In genomic region chr13:105139881-105140280, GRCm38 (mm10) we compare ENCODE assay signal across 31 mouse cellular contexts. TPM values are rescaled to one million over a fixed set of nuclear protein-coding genes. Genes with fewer than 3 reads are reported as not detected.
DNase-seq lines count a peak whose midpoint lies in the region; ATAC-seq and TF ChIP-seq lines count a peak whose summit lies in the region.
"Had no signal": no experiment of that assay in that cellular context is flagged by ENCODE, and none has a peak within 500 bp of the region (broad histone marks: within the 10 kb centered on the region; RNA-seq: fewer than 3 reads in every experiment).

No protein-coding gene starts in this region.

- intact Hi-C loops in left cerebral cortex, postnatal 25 days (cut with DNase I) = no loop called here

- no peak overlapping the region for H3K9ac ChIP-seq in CH12.LX (ENCODE audit: insufficient read depth, low read depth)
- H3K9ac ChIP-seq in liver, embryonic 14.5 days (replicated peaks) = no peak overlapping the region
- H3K9ac ChIP-seq in kidney, embryonic 15.5 days = no peak overlapping the region
- H3K9ac ChIP-seq: embryonic facial prominence, embryonic 15.5 days; hindbrain, embryonic 15.5 days had no signal

- DNase-seq in CH12.LX (ENCODE audit: extremely low read depth) = peak; percentile 13
- DNase-seq in liver, embryonic 14.5 days (ENCODE audit: low read depth in 3 of 3, low spot score in 3 of 3) = peak; percentile 14 to 18 (median 16)
- DNase-seq in right cerebral cortex, adult 18-20 months = no peak
- DNase-seq in left cerebral cortex, postnatal 25 days (ENCODE audit: low spot score in 2 of 2) = no peak
- no peak for DNase-seq in left cerebral cortex, adult 8-10 months (ENCODE audit: low spot score in 2 of 2)
- DNase-seq: adrenal gland, postnatal 14 days; cerebellum, adult 11 months; cerebellum, postnatal 10 days; embryo, embryonic 11 days; gastrocnemius, postnatal 10 days; heart, adult 18-20 months; heart, postnatal 36 days; kidney, adult 2 months; kidney, postnatal 14 days; layer of hippocampus, postnatal 36 days; left cerebral cortex, postnatal 4 days; lung, postnatal 10 days; thymus, adult 18-20 months; thymus, postnatal 4 days had no signal

- no peak for TF ChIP-seq EP300 in CH12.LX (IDR thresholded peaks at IDR 0.05; ENCODE audit: low read length)
- TF ChIP-seq EP300 in liver, embryonic 14.5 days (IDR thresholded peaks at IDR 0.05; ENCODE audit: low read depth) = peak; percentile 84

- H3K4me3 ChIP-seq in CH12.LX (replicated peaks in 1 of 3; ENCODE audit: low read depth in 2 of 3, low read length in 2 of 3, poor library complexity in 1 of 3) = no peak overlapping the region
- H3K4me3 ChIP-seq in liver, embryonic 14.5 days (ENCODE audit: insufficient read depth in 1 of 2, low read depth in 2 of 2, low read length in 2 of 2) = no peak overlapping the region
- H3K4me3 ChIP-seq in kidney, embryonic 15.5 days (replicated peaks) = no peak overlapping the region
- H3K4me3 ChIP-seq: embryonic facial prominence, embryonic 15.5 days; hindbrain, embryonic 15.5 days; layer of hippocampus, adult 2 months had no signal

- in situ Hi-C loops in CH12.LX (cut with MboI; ENCODE audit: low pct_ligation_motif_present, low pct_unique_long_range_greater_than_20kb, low sequenced_read_pairs) = no loop called here

- no peak for TF ChIP-seq RAD21 in CH12.LX (IDR thresholded peaks at IDR 0.05; ENCODE audit: low read depth, low read length)

- H3K27ac ChIP-seq in CH12.LX (ENCODE audit: insufficient read depth, low read depth) = no peak overlapping the region
- H3K27ac ChIP-seq in liver, embryonic 14.5 days = no peak overlapping the region
- H3K27ac ChIP-seq in kidney, embryonic 15.5 days = no peak overlapping the region
- H3K27ac ChIP-seq: embryonic facial prominence, embryonic 15.5 days; hindbrain, embryonic 15.5 days; layer of hippocampus, adult 2 months had no signal

- WGBS in liver, embryonic 14.5 days (ENCODE audit: insufficient replicate concordance) = 1% methylated on average over 4 of the region's 4 CpGs
- WGBS in kidney, embryonic 15.5 days = 79% methylated on average over 4 of the region's 4 CpGs

- ATAC-seq in granulocyte monocyte progenitor cell, adult 5-6 weeks (replicated peaks; ENCODE audit: poor library complexity, severe bottlenecking) = peak; percentile 99
- ATAC-seq in liver, embryonic 14.5 days (ENCODE audit: insufficient read depth) = peak; percentile 84
- ATAC-seq in megakaryocyte-erythroid progenitor cell, adult 5-6 weeks (replicated peaks; ENCODE audit: low FRiP score, low TSS enrichment, poor library complexity, severe bottlenecking) = peak; percentile 94
- no peak for ATAC-seq in kidney, embryonic 15.5 days (replicated peaks; ENCODE audit: low FRiP score)
- ATAC-seq: activated CD4-positive, CD25-positive, alpha-beta regulatory T cell, adult 4 months had no signal

- no peaks in the 10 kb centered on the region for H3K27me3 ChIP-seq in CH12.LX (replicated peaks)
- no peaks in the 10 kb centered on the region for H3K27me3 ChIP-seq in liver, embryonic 14.5 days (ENCODE audit: control insufficient read depth, insufficient read depth, low read length)
- no peaks in the 10 kb centered on the region for H3K27me3 ChIP-seq in kidney, embryonic 15.5 days
- H3K27me3 ChIP-seq: embryonic facial prominence, embryonic 15.5 days; hindbrain, embryonic 15.5 days had no signal

- 0 out of 2 replicates have a peak overlapping the region, but pooled peaks have one; percentile 21 for H3K4me2 ChIP-seq in CH12.LX (ENCODE audit: insufficient read depth, low read depth, poor library complexity, severe bottlenecking)
- H3K4me2 ChIP-seq in liver, embryonic 14.5 days (ENCODE audit: low read depth) = no peak overlapping the region
- no peak overlapping the region for H3K4me2 ChIP-seq in kidney, embryonic 15.5 days
- H3K4me2 ChIP-seq: embryonic facial prominence, embryonic 15.5 days; hindbrain, embryonic 15.5 days had no signal

- no peak for TF ChIP-seq CTCF in CH12.LX (conservative IDR thresholded peaks at IDR 0.05 in 1 of 2, IDR thresholded peaks at IDR 0.05 in 1 of 2; ENCODE audit: low read depth in 2 of 2, low read length in 2 of 2)
- no peak for TF ChIP-seq CTCF in liver, embryonic 14.5 days (IDR thresholded peaks at IDR 0.05; ENCODE audit: low read depth)

- H3K79me2 ChIP-seq in CH12.LX (replicated peaks; ENCODE audit: control insufficient read depth, extremely low read depth, insufficient read depth, poor library complexity, severe bottlenecking) = no peaks in the 10 kb centered on the region

- H3K9me3 ChIP-seq in CH12.LX (replicated peaks; ENCODE audit: low read length) = no peaks in the 10 kb centered on the region
- no peaks in the 10 kb centered on the region for H3K9me3 ChIP-seq in liver, embryonic 14.5 days (ENCODE audit: control insufficient read depth, low read length)
- H3K9me3 ChIP-seq in kidney, embryonic 15.5 days (replicated peaks) = no peaks in the 10 kb centered on the region
- H3K9me3 ChIP-seq: embryonic facial prominence, embryonic 15.5 days; hindbrain, embryonic 15.5 days had no signal

- no peaks in the 10 kb centered on the region for H3K36me3 ChIP-seq in CH12.LX (replicated peaks in 1 of 2; ENCODE audit: control insufficient read depth in 1 of 2, insufficient read depth in 1 of 2, low read length in 1 of 2)
- H3K36me3 ChIP-seq in liver, embryonic 14.5 days (replicated peaks; ENCODE audit: control insufficient read depth, insufficient read depth, low read depth) = no peaks in the 10 kb centered on the region
- no peaks in the 10 kb centered on the region for H3K36me3 ChIP-seq in kidney, embryonic 15.5 days
- H3K36me3 ChIP-seq: embryonic facial prominence, embryonic 15.5 days; hindbrain, embryonic 15.5 days had no signal

- dilution Hi-C loops in CH12.LX (cut with MboI; ENCODE audit: extremely low pct_ligation_motif_present, extremely low pct_unique_long_range_greater_than_20kb, low sequenced_read_pairs) = no loop called here

- H3K4me1 ChIP-seq in CH12.LX (ENCODE audit: control insufficient read depth in 1 of 2, insufficient read depth in 2 of 2) = peaks cover 3 to 11% of the 10 kb centered on the region in 2 experiments; a peak in 2 of 4 replicates
- H3K4me1 ChIP-seq in liver, embryonic 14.5 days (replicated peaks; ENCODE audit: control insufficient read depth in 2 of 2, insufficient read depth in 2 of 2, low read length in 1 of 2) = peaks cover 0 to 7% of the 10 kb centered on the region in 2 experiments; a peak in 3 of 4 replicates
- H3K4me1 ChIP-seq in kidney, embryonic 15.5 days = no peaks in the 10 kb centered on the region
- H3K4me1 ChIP-seq: embryonic facial prominence, embryonic 15.5 days; hindbrain, embryonic 15.5 days had no signal

- no peak for TF ChIP-seq POLR2A in CH12.LX (IDR thresholded peaks at IDR 0.05; ENCODE audit: low read depth, low read length)

TF ChIP-seq in CH12.LX, 34 proteins besides CTCF, POLR2A, EP300 and RAD21:
- TF ChIP-seq CHD2 (IDR thresholded peaks at IDR 0.05; ENCODE audit: low read length) (no peak), RCOR1 (conservative IDR thresholded peaks at IDR 0.05; ENCODE audit: low read depth, low read length) (no peak), USF2 (conservative IDR thresholded peaks at IDR 0.05; ENCODE audit: low read depth, low read length) (no peak), SIN3A (IDR thresholded peaks at IDR 0.05; ENCODE audit: low read length) (no peak)

RNA-seq across cellular contexts. Expression of gene 4933425L06Rik, which starts 58.0 kb away (rescaled TPM):
- total RNA-seq in CH12.LX (2012; rRNA removed) (0.25 and 0.30 TPM in 2 replicates), CH12.LX (2014; rRNA removed) (not detected in 2 replicates)
- 0.10 TPM in 1 of 2 replicates, not detected in the other for polyA plus RNA-seq in CH12.LX (2012; ENCODE audit: insufficient read length, low read depth)
- not detected in 2 replicates for total RNA-seq in granulocyte monocyte progenitor cell, adult 5-6 weeks (2014; fragmentation: Nextera tagmentation)
- total RNA-seq in granulocyte monocyte progenitor cell, adult 5-6 weeks (2017) = not detected in 2 replicates
- not detected in 2 replicates for polyA plus RNA-seq in liver, embryonic 14.5 days (2012; rRNA removed)
- polyA plus RNA-seq in liver, embryonic 14.5 days (2014; fragmentation: Nextera tagmentation; extraction: Ambion mirVana) = not detected in 2 replicates
- not detected in 2 replicates for total RNA-seq in megakaryocyte-erythroid progenitor cell, adult 5-6 weeks (2014; fragmentation: Nextera tagmentation)
- total RNA-seq in megakaryocyte-erythroid progenitor cell, adult 5-6 weeks (2017) = not detected in 2 replicates
- total RNA-seq in left cerebral cortex, postnatal 25 days (2021) = not detected
- total RNA-seq in left cerebral cortex, adult 8-10 months (2022) = not detected
- polyA plus RNA-seq in kidney, embryonic 15.5 days (2015; fragmentation: Nextera tagmentation; extraction: Ambion mirVana) = not detected in 2 replicates
- total RNA-seq: adrenal gland, postnatal 14 days; gastrocnemius, postnatal 10 days; heart, adult 18-20 months; heart, postnatal 36 days; layer of hippocampus, adult 2 months; layer of hippocampus, postnatal 36 days; left cerebral cortex, postnatal 4 days; liver, adult 2 months had no signal
- polyA plus RNA-seq: activated CD4-positive, CD25-positive, alpha-beta regulatory T cell, adult 4 months; brain, embryonic 14.5 days; embryonic facial prominence, embryonic 15.5 days; heart, embryonic 14.5 days; hindbrain, embryonic 15.5 days; kidney, adult 2 months; liver, adult 2 months; neural tube, embryonic 11.5 days; small intestine, adult 2 months had no signal

Comparison
In these comparisons a context has a peak if more than half of its experiments do, and no peak if none do; other contexts are left out.
1. DNase-seq: peak in CH12.LX (single experiment) and liver, embryonic 14.5 days (3 of 3); none in right cerebral cortex, adult 18-20 months (single experiment), left cerebral cortex, postnatal 25 days (0 of 2) and left cerebral cortex, adult 8-10 months (0 of 2).